Mouse (Mus musculus) heart, postnatal 0 days (tissue): ENCODE measurements at regions not wholly inside any gene's neighbourhood (a gene's known extent, or its start where the extent isn't known, plus 50 kb on each side); places are given as distances from the start of the nearest gene placed in this dataset.

Experiments
- ATAC-seq: fragments of 200-750 bp; cut with Nextera tagmentation; 2 replicates; pipeline ENCODE4 v1.8.0; 2017; ENCODE audit warnings: low read depth, moderate number of reproducible peaks, moderate library complexity; ENCODE audit not compliant: insufficient read depth
- DNase-seq: peaks from one replicate; pipeline ENCODE4 v3.0.0-alpha.2; 2016; ENCODE audit warnings: low spot score
- H3K27ac ChIP-seq: fragments of 300-500 bp; sonication (generic); 2 replicates; pipeline ENCODE4 v1.5.1; 2014; ENCODE audit warnings: low read depth, mild to moderate bottlenecking
- H3K27me3 ChIP-seq: fragments of 300-500 bp; sonication (generic); 2 replicates; pipeline ENCODE4 v1.6.1; 2014; ENCODE audit warnings: low read length, mixed read lengths; ENCODE audit not compliant: control insufficient read depth, insufficient read depth
- H3K36me3 ChIP-seq: fragments of 300-500 bp; sonication (generic); replicated peaks from 2 replicates; pipeline ENCODE4 v1.6.1; 2014; ENCODE audit warnings: low read length, mixed read lengths; ENCODE audit not compliant: control insufficient read depth, insufficient read depth
- H3K4me1 ChIP-seq: fragments of 300-500 bp; sonication (generic); 2 replicates; pipeline ENCODE4 v1.6.1; 2014; ENCODE audit warnings: antibody characterized with exemption; ENCODE audit not compliant: control insufficient read depth, insufficient read depth
- H3K4me2 ChIP-seq: fragments of 300-500 bp; sonication (generic); 2 replicates; pipeline ENCODE4 v1.6.1; 2014; ENCODE audit warnings: low read depth, mild to moderate bottlenecking, low read length, moderate library complexity
- H3K4me3 ChIP-seq: fragments of 300-500 bp; sonication (generic); 2 replicates; pipeline ENCODE4 v1.5.1; 2014; ENCODE audit warnings: low read depth, low read length
- H3K9ac ChIP-seq: fragments of 300-500 bp; sonication (generic); replicated peaks from 2 replicates; pipeline ENCODE4 v1.6.1; 2014; ENCODE audit warnings: low read depth, low read length, mixed read lengths
- H3K9me3 ChIP-seq: fragments of 300-500 bp; sonication (generic); replicated peaks from 2 replicates; pipeline ENCODE4 v1.6.1; 2016; ENCODE audit warnings: low read length; ENCODE audit not compliant: control insufficient read depth
- CTCF ChIP-seq: IDR thresholded peaks from 2 replicates; pipeline ENCODE4 v1.5.1; 2016; ENCODE audit warnings: antibody characterized with exemption, control low read depth, low read depth
- EP300 ChIP-seq: IDR thresholded peaks from 2 replicates; pipeline ENCODE4 v1.6.1; 2016; ENCODE audit warnings: antibody characterized with exemption, low read depth
- WGBS: fragments of 180-500 bp; shearing (Covaris S2); extraction: QIAGEN DNeasy Blood & Tissue Kit; methylation state at CpG from one replicate; pipeline ENCODE4 v1.1.7; 2014; 5-methylcytosine and 5-hydroxymethylcytosine counted together

DNA sequence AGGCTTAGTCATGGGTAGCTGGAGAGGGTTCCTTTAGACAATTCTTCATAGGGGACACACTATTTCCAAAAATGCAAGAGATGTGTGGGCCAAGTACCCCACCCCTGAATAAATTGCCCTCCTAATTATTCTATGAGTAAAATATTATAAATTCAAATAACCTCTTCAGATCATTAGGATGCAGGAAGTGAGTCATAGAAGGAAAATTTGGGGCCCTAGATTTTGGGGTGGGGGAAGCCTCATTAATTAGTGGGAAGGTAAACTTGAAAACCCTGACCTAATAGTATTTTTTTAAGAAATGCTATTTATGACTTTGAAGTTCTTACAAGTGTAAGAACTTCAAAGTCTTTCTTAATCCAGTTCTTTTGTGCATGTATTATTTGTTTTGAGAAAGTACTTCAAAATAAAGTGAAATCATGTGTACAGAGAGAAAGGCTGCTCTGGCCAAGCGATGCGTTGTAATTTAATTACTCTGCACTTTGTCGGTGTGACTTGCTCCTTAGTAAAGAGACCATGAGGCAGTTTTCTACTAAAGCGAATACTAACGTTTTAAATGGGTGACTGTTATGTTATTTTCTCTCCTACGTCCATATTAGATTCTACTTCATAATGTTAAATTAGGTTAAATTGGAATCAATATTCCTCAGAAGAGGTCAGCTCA lies 200.6 kb downstream of the Tgfb2 start:
- no peak for ATAC-seq
- no peak overlapping the region for H3K4me2 ChIP-seq
- H3K4me3 ChIP-seq: no peak overlapping the region
- H3K9ac ChIP-seq: no peak overlapping the region
- DNase-seq: no peak
- no peaks in the 10 kb centered on the region for H3K4me1 ChIP-seq
- H3K36me3 ChIP-seq: no peaks in the 10 kb centered on the region
- H3K27me3 ChIP-seq: no peaks in the 10 kb centered on the region
- TF ChIP-seq EP300: no peak
- TF ChIP-seq CTCF: no peak
- 0 out of 2 replicates have a peak, but pooled peaks cover 3% of the 10 kb centered on the region for H3K9me3 ChIP-seq
- 92% methylated on average over 6 of the region's 6 CpGs for WGBS
- no peak overlapping the region for H3K27ac ChIP-seq

DNA sequence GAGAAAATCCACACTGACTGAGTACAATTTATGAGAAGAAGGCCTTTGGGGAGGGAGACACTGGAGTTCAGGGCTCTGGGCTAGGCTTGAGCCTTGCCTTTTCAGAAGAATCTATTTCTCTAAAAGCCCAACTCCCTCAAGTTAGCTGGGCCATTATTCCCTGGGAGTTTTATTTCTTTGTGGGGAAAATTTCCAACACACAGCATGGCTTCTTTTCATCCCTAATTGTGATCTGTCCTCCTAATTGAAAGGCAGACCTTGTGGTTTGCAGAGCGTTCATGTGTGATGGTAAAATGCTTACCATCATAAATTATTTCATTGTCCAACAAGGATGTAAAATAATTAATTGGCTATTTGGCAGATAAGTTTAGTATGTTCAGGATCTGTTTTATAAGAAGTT lies 204.1 kb downstream of the Tgfb2 start:
- Histone ChIP-seq H3K9ac (no peak overlapping the region), H3K27ac (no peak overlapping the region), H3K36me3 (no peaks in the 10 kb centered on the region), H3K27me3 (no peaks in the 10 kb centered on the region), H3K4me2 (no peak overlapping the region), H3K9me3 (0 out of 2 replicates have a peak, but pooled peaks cover 4% of the 10 kb centered on the region), H3K4me3 (no peak overlapping the region), H3K4me1 (no peaks in the 10 kb centered on the region)
- DNase-seq (no peak), ATAC-seq (no peak)
- TF ChIP-seq EP300 (no peak), CTCF (no peak)
- WGBS: 94% methylated on average over 1 of the region's 1 CpGs

DNA sequence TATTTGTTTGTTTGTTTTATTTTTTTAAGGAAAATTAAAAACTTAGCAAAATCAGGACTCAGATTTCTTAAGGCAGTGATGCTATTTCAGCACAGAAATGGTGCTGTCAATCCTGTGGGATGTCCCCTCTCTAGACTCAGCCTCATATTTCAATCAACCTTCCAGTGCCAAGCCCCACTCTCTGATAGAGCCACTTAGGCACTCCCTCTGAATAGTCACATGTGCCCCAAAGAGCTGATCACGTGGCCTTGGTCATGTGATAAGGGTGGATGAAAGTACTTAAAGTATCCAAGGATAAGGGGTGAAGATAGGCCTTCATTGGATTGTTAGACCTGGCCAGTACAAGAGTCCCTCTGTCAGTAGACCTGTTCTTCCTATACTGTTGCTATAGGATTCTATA lies 207.9 kb downstream of the Tgfb2 start:
- no peak for TF ChIP-seq EP300
- no peak for TF ChIP-seq CTCF
- H3K4me3 ChIP-seq: no peak overlapping the region
- no peaks in the 10 kb centered on the region for H3K4me1 ChIP-seq
- no peak overlapping the region for H3K9ac ChIP-seq
- H3K36me3 ChIP-seq: no peaks in the 10 kb centered on the region
- ATAC-seq (no peak), DNase-seq (no peak)
- no peaks in the 10 kb centered on the region for H3K27me3 ChIP-seq
- no peak overlapping the region for H3K4me2 ChIP-seq
- WGBS: 53% methylated on average over 1 of the region's 1 CpGs
- H3K27ac ChIP-seq: no peak overlapping the region
- 0 out of 2 replicates have a peak, but pooled peaks cover 4% of the 10 kb centered on the region for H3K9me3 ChIP-seq

DNA sequence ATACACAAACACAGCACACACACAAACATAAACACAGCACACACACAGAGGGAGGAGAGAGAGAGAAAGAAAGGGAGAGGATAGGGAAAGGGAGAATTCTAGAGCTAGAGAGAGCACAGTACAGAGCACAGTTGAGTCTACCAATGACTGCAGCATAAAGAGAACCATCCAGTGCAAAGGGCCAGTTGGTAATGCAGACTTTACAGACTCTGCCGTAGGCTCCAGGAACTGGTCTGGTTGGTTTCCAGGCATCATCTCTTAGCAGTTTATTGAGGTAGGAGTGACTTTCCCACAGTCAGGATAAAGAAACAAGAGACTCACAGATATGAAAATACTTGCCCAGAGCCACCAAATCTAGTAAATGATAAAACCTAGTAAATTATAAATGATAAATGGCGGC lies 208.5 kb downstream of the Tgfb2 start:
- Histone ChIP-seq H3K4me1 (no peaks in the 10 kb centered on the region), H3K9me3 (0 out of 2 replicates have a peak, but pooled peaks cover 4% of the 10 kb centered on the region), H3K36me3 (no peaks in the 10 kb centered on the region), H3K4me3 (no peak overlapping the region), H3K9ac (no peak overlapping the region), H3K27me3 (no peaks in the 10 kb centered on the region), H3K4me2 (no peak overlapping the region), H3K27ac (no peak overlapping the region)
- 81% methylated on average over 2 of the region's 2 CpGs for WGBS
- ATAC-seq (no peak), DNase-seq (no peak)
- no peak for TF ChIP-seq CTCF
- no peak for TF ChIP-seq EP300

- no peaks in the 10 kb centered on the region for H3K27me3 ChIP-seq
- no peak overlapping the region for H3K4me3 ChIP-seq
- H3K9ac ChIP-seq: no peak overlapping the region
- 0 out of 2 replicates have a peak, but pooled peaks cover 4% of the 10 kb centered on the region for H3K9me3 ChIP-seq
- H3K27ac ChIP-seq: no peak overlapping the region
- WGBS: 84% methylated on average over 5 of the region's 5 CpGs
- H3K36me3 ChIP-seq: no peaks in the 10 kb centered on the region
- H3K4me1 ChIP-seq: no peaks in the 10 kb centered on the region
- DNase-seq: no peak
- TF ChIP-seq EP300 (no peak), CTCF (no peak)
- ATAC-seq: no peak
- H3K4me2 ChIP-seq: no peak overlapping the region
These were observed 211.4 kb downstream of the Tgfb2 start for GRCm38 (mm10) chr1:186494411-186494783.
